Mouse (Mus musculus) intestine, embryonic 14.5 days (tissue): ENCODE data around the gene Kmo. TPM values are rescaled to one million over a fixed set of nuclear protein-coding genes. Genes with fewer than 3 reads are reported as not detected.

Experiments used
- ATAC-seq: fragments of 200-750 bp; cut with Nextera tagmentation; replicated peaks from 2 replicates; pipeline ENCODE4 v1.8.0; 2017; ENCODE audit warnings: low read depth, moderate number of reproducible peaks, moderate TSS enrichment, moderate library complexity; ENCODE audit not compliant: low FRiP score, low TSS enrichment
- DNase-seq: peaks from one replicate; pipeline ENCODE4 v3.0.0-alpha.2; 2018; ENCODE audit warnings: low spot score
- H3K27ac ChIP-seq: fragments of 300-500 bp; sonication (generic); 2 replicates; pipeline ENCODE4 v1.5.1; 2014; ENCODE audit warnings: low read depth, mild to moderate bottlenecking, control low read depth
- H3K27me3 ChIP-seq: fragments of 300-500 bp; sonication (generic); replicated peaks from 2 replicates; pipeline ENCODE4 v1.6.1; 2014; ENCODE audit warnings: low read length, control low read depth; ENCODE audit not compliant: control insufficient read depth, insufficient read depth
- H3K36me3 ChIP-seq: fragments of 300-500 bp; sonication (generic); 2 replicates; pipeline ENCODE4 v1.6.1; 2014; ENCODE audit warnings: low read length, control low read depth; ENCODE audit not compliant: control insufficient read depth, insufficient read depth
- H3K4me1 ChIP-seq: fragments of 300-500 bp; sonication (generic); replicated peaks from 2 replicates; pipeline ENCODE4 v1.6.1; 2014; ENCODE audit warnings: low read length, control low read depth, mixed read lengths; ENCODE audit not compliant: control insufficient read depth, insufficient read depth
- H3K4me2 ChIP-seq: fragments of 300-500 bp; sonication (generic); 2 replicates; pipeline ENCODE4 v1.6.1; 2014; ENCODE audit warnings: low read length
- H3K4me3 ChIP-seq: fragments of 300-500 bp; sonication (generic); 2 replicates; pipeline ENCODE4 v1.5.1; 2014; ENCODE audit warnings: low read depth, low read length, control low read depth, mixed read lengths
- H3K9ac ChIP-seq: fragments of 300-500 bp; sonication (generic); 2 replicates; pipeline ENCODE4 v1.6.1; 2014; ENCODE audit warnings: mild to moderate bottlenecking, low read length
- H3K9me3 ChIP-seq: fragments of 300-500 bp; sonication (generic); 2 replicates; pipeline ENCODE4 v1.6.1; 2016; ENCODE audit warnings: low read length, control low read depth; ENCODE audit not compliant: control insufficient read depth
- WGBS: fragments of 180-500 bp; shearing (Covaris S2); extraction: QIAGEN DNeasy Blood & Tissue Kit; methylation state at CpG from one replicate; pipeline ENCODE4 v1.1.7; 2014; 5-methylcytosine and 5-hydroxymethylcytosine counted together
- polyA plus RNA-seq: library from polyadenylated mRNA; unstranded; fragments of >200 nt; fragmentation: Nextera tagmentation; extraction: Ambion mirVana; gene quantifications from 2 replicates; pipeline ENCODE4 v1.2.1, GENCODE M21; 2014

Kmo gene
- 0.26 and 0.46 TPM in 2 replicates for polyA plus RNA-seq

GRCm38 (mm10) chr1:175619814-175620431 lies at the start of gene Kmo:
Gene Kmo, plus strand, starts transcription at chr1:175620381.
- WGBS = 92% methylated on average over 13 of the region's 13 CpGs
- Histone ChIP-seq H3K9me3 (no peaks in the 10 kb centered on the region), H3K4me1 (peaks cover 12% of the 10 kb centered on the region), H3K27ac (no peak within 1 kb of the TSS), H3K9ac (no peak within 1 kb of the TSS), H3K27me3 (no peaks in the 10 kb centered on the region), H3K4me3 (no peak within 1 kb of the TSS), H3K36me3 (peaks cover 40% of the 10 kb centered on the region), H3K4me2 (no peak within 1 kb of the TSS)
- ATAC-seq (no peak), DNase-seq (no peak)

- no peak for ATAC-seq
- Histone ChIP-seq H3K4me3 (no peak overlapping the region), H3K27me3 (no peaks in the 10 kb centered on the region), H3K9ac (no peak overlapping the region), H3K9me3 (no peaks in the 10 kb centered on the region), H3K36me3 (no peaks in the 10 kb centered on the region), H3K4me2 (no peak overlapping the region), H3K4me1 (no peaks in the 10 kb centered on the region), H3K27ac (no peak overlapping the region)
- DNase-seq = no peak
- 83% methylated on average over 2 of the region's 2 CpGs for WGBS
Observed at GRCm38 (mm10) chr1:175574129-175574528, 46.1 kb upstream of the Kmo start.

- WGBS = 71% methylated on average over 2 of the region's 2 CpGs
- Histone ChIP-seq H3K9ac (no peak overlapping the region), H3K9me3 (no peaks in the 10 kb centered on the region), H3K4me1 (no peaks in the 10 kb centered on the region), H3K27me3 (no peaks in the 10 kb centered on the region), H3K27ac (no peak overlapping the region), H3K36me3 (no peaks in the 10 kb centered on the region), H3K4me2 (no peak overlapping the region), H3K4me3 (no peak overlapping the region)
- ATAC-seq (no peak), DNase-seq (no peak)
Observed at GRCm38 (mm10) chr1:175578425-175579096, 41.6 kb upstream of the Kmo start.

- Histone ChIP-seq H3K4me3 (no peak overlapping the region), H3K27me3 (no peaks in the 10 kb centered on the region), H3K4me2 (no peak overlapping the region), H3K36me3 (no peaks in the 10 kb centered on the region), H3K27ac (no peak overlapping the region), H3K4me1 (no peaks in the 10 kb centered on the region), H3K9ac (no peak overlapping the region), H3K9me3 (no peaks in the 10 kb centered on the region)
- WGBS = 81% methylated on average over 9 of the region's 9 CpGs
- ATAC-seq (no peak), DNase-seq (no peak)
Observed at GRCm38 (mm10) chr1:175579598-175580235, 40.5 kb upstream of the Kmo start.

GRCm38 (mm10) chr1:175580346-175580745 lies 39.8 kb upstream of the Kmo start:
- no peak for DNase-seq
- Histone ChIP-seq H3K4me3 (no peak overlapping the region), H3K27me3 (no peaks in the 10 kb centered on the region), H3K9me3 (no peaks in the 10 kb centered on the region), H3K4me1 (no peaks in the 10 kb centered on the region), H3K36me3 (no peaks in the 10 kb centered on the region), H3K9ac (no peak overlapping the region), H3K27ac (no peak overlapping the region), H3K4me2 (no peak overlapping the region)
- WGBS = 88% methylated on average over 7 of the region's 7 CpGs
- no peak for ATAC-seq

GRCm38 (mm10) chr1:175582799-175583198 lies 37.4 kb upstream of the Kmo start:
- no peak overlapping the region for H3K9ac ChIP-seq
- H3K27ac ChIP-seq = no peak overlapping the region
- DNase-seq = no peak
- H3K4me2 ChIP-seq = no peak overlapping the region
- no peaks in the 10 kb centered on the region for H3K4me1 ChIP-seq
- no peaks in the 10 kb centered on the region for H3K27me3 ChIP-seq
- no peak overlapping the region for H3K4me3 ChIP-seq
- no peak for ATAC-seq
- H3K9me3 ChIP-seq = no peaks in the 10 kb centered on the region
- H3K36me3 ChIP-seq = no peaks in the 10 kb centered on the region
- WGBS = 86% methylated on average over 4 of the region's 4 CpGs

- Histone ChIP-seq H3K27me3 (no peaks in the 10 kb centered on the region), H3K4me3 (no peak overlapping the region), H3K27ac (no peak overlapping the region), H3K4me2 (no peak overlapping the region), H3K9ac (no peak overlapping the region), H3K36me3 (no peaks in the 10 kb centered on the region), H3K4me1 (no peaks in the 10 kb centered on the region), H3K9me3 (no peaks in the 10 kb centered on the region)
- 68% methylated on average over 2 of the region's 2 CpGs for WGBS
- no peak for ATAC-seq
- DNase-seq = no peak
Observed at GRCm38 (mm10) chr1:175585267-175585666, 34.9 kb upstream of the Kmo start.

GRCm38 (mm10) chr1:175586656-175587055 lies 33.5 kb upstream of the Kmo start:
- no peak overlapping the region for H3K27ac ChIP-seq
- ATAC-seq (no peak), DNase-seq (no peak)
- peaks cover 2% of the 10 kb centered on the region; the same call in 1 of the 2 replicates for H3K9me3 ChIP-seq
- WGBS = 77% methylated on average over 5 of the region's 5 CpGs
- H3K9ac ChIP-seq = no peak overlapping the region
- H3K4me1 ChIP-seq = no peaks in the 10 kb centered on the region
- H3K4me3 ChIP-seq = no peak overlapping the region
- H3K36me3 ChIP-seq = no peaks in the 10 kb centered on the region
- no peak overlapping the region for H3K4me2 ChIP-seq
- no peaks in the 10 kb centered on the region for H3K27me3 ChIP-seq
